Mouse (Mus musculus): ENCODE measurements around the gene Adgre4.
"Not testable (repeated sequence)": the region's sequence is repeated elsewhere in the genome, so short reads cannot be mapped to it uniquely, and the experiment has no call there.

The Adgre4 gene

DNA sequence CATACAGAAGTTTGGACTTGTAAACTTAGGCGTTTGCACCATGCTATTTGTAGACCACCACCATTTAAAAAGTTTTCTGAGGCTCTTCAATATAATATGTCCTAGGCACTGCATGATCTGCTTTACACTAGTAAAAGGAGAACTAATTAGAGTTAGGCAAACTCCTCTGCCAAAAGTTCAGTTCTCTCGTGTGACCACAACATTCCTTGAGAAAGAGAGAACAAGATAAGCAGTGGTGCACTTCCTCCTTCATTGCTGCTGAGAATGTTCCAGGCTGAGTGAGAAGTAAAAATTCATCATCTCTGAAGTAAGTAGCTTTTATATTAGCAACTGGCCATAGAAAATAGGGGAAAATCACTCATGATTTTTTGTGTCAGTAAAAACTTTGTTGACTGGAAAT lies at the start of gene Adgre4:
Gene Adgre4 (plus strand): TSS at position 199 of the 400 bp plus-strand sequence.
- no peak for DNase-seq

- DNase-seq = peak; percentile 79
These were observed 47.5 kb upstream of the Adgre4 start for GRCm38 (mm10) chr17:55702161-55702820.

DNA sequence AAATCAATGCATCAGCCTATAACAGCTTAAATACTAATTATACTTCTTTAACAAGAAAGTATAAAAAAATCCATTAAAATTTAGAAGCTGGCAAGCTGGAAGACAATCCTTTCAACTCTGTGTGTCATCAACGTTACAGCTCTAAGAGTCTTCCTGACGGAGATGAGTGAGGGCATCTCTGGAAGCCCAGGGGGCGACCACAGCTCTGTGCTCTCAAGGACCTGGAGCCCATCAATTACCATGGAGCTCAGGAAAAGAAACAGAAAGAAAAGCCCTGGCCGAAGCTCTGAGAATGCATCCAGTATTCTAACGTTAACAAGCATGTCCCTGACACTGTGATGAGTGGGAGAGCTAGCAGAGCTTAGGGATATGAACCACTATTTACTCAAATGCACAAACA lies 46.9 kb upstream of the Adgre4 start:
- DNase-seq = no peak

DNA sequence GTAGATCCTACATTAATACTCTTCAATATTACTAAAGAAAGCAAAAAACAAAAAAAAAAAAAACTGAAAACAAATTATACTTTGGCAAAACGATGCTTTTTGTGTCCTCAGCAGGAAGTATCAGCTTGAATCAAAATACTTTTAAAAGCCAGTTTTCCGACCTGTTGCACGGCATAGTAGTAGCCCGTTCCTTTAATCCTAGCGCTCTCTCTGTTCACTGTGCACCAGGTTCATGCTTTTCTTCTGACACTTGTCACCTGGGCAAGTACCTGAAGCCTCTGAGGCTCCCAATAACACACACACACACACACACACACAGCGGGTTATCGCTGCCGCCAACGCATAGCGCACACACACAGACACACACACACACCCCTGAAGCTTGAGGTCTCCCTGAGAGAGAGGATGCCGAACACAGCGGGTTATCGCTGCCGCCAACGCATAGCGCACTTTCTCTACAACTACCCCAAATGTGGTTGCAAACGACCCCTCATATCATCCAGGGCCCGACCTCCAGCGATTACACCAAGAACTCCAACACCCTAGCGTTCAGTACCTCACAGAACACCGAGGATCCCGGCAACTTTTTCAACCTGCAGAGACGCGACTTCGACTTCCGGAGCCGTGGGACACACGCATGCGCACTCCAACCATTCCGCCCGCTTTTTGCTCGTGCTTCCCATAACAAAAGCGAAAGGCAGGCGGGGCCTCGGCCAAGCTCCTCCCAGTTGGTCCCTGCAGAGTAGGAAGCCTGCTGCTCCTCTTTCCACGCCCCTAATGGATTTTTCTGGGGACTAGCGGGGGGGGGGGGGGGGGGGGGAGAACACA lies 37.6 kb upstream of the Adgre4 start, which contains the start of gene Pot1b:
Gene Pot1b (minus strand): TSS at position 645 of the 828 bp plus-strand sequence.
- DNase-seq = peak; percentile 96

DNA sequence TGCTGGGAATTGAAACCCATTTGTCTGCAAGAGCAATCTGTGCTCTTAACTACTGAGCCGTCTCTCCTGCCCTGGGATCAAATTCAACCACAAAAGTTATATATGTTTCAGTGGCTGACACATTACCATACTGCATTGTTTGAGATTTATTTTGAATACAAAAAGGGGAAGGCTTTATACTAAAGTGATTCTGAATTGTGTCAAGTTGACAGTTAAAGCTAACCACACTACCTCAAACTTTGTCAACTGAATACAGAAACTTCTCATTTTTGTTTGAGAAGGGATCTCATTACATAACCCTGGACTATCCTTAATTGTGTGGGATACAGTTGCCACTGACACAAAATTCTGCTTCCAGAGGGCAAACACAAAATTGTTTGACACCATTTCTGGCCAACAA lies 28.5 kb upstream of the Adgre4 start:
- no peak for DNase-seq

DNA sequence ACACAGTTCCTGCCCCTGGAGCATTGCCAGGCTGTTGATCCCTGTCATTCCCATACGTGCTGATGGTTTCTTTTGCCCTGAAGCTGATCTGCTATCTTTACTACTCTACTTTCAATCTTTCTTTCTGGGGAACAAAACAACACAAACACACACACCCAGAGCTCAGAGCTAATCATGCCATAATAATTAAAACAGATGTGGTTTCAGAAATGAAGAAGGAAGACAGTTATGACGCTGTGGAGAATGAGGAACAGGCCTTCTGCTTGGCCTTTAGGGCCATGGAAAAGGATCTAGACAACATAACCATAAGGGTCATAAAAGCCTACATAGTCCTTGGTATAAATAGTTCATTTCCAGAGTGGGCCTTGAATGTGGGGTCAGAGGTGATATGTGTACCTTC lies 27.5 kb upstream of the Adgre4 start:
- DNase-seq = no peak

DNA sequence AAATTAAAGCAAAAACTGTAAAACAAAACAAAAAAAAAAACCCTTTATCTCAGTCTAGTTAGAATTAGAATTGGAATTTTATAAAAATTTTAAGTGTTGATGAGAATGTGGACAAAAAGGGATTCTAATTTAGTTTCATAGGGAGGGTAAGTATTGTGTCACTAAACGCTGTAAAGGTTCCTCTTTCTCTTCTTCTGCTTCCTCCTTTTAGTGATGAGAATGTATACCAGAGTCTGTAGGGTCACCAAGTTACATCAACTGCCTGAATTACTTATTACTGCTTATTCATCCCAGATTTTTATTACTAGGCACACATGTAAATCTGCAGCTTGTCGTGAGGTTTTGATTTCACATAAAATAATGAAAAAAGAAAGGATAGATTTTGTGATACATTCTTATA lies 23.6 kb upstream of the Adgre4 start:
- DNase-seq = no peak

DNA sequence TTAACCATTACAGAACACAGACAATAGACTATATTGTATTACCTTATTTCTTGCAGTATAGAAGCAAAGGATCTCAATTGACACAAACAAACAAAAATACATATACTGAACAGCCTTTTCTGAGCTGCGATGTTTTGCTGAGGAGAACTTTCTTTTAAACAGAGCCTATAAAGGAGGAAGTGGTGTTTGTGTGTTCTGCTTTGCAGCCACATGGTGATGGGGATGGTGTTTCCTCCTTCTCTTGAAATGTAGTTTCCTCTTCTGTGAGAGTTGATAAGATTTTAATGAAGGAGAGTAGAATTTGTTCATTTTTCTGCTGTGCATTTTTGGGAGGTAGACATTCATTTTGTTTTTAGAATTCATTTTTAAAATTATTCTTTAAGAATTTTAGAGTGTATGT lies 13.1 kb upstream of the Adgre4 start:
- DNase-seq = no peak

DNA sequence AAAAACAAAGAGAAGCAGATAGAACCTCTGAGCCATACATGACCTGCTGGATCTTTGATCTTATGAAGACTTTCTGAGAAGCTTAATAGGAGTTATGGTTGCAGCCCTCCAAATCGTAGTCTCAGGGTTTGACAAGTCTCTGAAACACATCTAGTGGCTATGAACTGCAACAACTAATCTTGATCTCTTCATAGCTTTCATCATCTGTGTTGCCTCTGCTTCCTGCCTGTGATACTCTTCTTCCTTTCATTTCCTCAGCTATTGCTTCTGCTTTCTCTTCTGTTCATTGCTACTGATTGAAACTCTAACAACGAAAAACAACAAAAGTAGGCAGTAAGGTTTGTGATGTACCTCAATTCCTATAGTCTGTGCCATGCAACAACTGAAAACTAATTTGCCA lies 1.4 kb downstream of the Adgre4 start:
- no peak for DNase-seq

GRCm38 (mm10) chr17:55813642-55814041 lies 63.9 kb downstream of the Adgre4 start:
- DNase-seq = no peak

DNA sequence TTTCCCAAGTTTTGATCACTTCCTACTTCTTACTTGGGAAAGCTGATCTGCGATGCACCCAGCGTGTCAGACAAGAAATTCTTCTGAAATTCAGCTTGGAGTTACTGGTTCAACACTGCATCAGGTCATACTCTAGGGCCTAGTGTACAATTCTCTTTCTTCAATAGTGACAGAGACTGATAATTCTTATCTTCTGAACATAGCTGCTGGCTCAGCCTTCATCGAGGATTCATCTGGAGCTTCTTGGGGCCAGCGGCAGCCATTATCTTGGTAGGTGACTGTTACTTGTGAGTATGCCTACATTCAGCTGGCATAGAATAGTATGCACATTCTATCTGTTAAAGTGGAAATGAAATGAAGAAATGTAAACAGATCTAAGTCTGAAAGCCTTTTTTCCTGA lies 67.1 kb downstream of the Adgre4 start:
- DNase-seq = no peak

DNA sequence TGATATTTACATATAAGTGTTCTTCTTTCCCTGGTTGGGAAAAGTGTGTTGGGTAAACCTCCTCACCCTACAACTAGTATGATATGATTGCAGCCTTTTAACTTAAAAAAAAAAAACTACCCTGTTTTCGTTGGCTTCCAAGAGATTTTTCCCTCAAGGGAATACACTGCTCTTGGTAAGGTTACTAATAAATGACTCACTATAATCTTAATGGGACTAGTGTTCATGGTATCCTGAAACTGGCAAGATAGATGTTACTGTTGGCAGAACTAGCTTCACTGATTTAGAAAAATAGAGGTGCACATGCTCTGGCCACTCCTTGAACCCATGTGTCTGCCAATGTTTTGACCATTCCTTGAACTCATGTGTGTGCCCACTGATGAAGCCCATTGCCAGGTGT lies 71.8 kb downstream of the Adgre4 start:
- DNase-seq = no peak

- DNase-seq = no peak
These were observed 93.3 kb downstream of the Adgre4 start for GRCm38 (mm10) chr17:55843067-55843466.

GRCm38 (mm10) chr17:55877184-55877583 lies 127.4 kb downstream of the Adgre4 start:
- no peak for DNase-seq

- not testable (repeated sequence) for DNase-seq
These were observed 128.5 kb downstream of the Adgre4 start for GRCm38 (mm10) chr17:55878282-55878635.

DNA sequence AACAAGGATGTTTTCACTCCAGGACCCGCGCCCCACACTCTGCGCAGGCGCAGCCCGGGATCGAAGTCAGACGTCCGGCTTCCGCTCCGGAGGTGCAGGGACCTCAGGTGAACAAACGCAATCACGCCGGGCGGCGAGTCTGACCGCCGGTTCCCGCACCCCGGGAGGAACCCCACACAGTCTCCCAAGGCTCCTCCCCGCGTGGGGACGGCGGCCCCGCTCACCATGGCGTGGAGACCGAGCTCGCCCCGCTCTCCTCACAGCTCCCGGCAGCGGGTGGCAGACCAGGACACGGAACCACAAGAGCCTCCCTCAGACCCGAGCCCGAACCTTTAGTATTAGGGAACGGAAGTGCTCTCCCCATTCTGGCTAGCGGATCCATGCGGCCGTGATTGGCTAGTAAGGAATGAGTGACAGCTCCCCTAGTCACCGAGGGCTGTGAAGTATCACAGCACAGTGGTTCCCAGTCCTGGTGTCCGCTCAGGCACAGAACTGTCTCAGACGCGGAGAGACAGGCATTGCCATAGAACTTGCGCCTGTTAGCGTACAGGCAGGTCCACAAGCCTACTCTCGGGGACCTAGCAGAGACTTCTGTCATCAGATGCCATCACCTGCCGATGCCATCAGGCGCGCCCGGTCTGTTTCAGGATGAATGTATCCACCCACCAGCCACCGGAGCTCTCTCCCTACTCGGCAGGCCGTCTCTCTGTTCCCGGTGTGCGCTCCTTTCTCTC lies 129.0 kb downstream of the Adgre4 start, which contains the start of gene Zfp119a:
Gene Zfp119a (minus strand): TSS at position 295 of the 734 bp plus-strand sequence.
- DNase-seq = peak; percentile 91

GRCm38 (mm10) chr17:55883631-55884030 lies 133.8 kb downstream of the Adgre4 start:
- DNase-seq = no peak

GRCm38 (mm10) chr17:55884912-55885311 lies 135.1 kb downstream of the Adgre4 start:
- DNase-seq = no peak

GRCm38 (mm10) chr17:55892406-55892955 lies 142.7 kb downstream of the Adgre4 start:
- peak; percentile 74 for DNase-seq

GRCm38 (mm10) chr17:55903087-55903486 lies 153.3 kb downstream of the Adgre4 start:
- DNase-seq = no peak

Measured in cerebellum, adult 9-10 months (tissue).